Mouse (Mus musculus) lung, embryonic 14.5 days (tissue): ENCODE data around the gene Slc9b1. TPM values are rescaled to one million over a fixed set of nuclear protein-coding genes. Genes with fewer than 3 reads are reported as not detected.

ENCODE experiments used
- ATAC-seq: fragments of 200-750 bp; cut with Nextera tagmentation; 2 replicates; pipeline ENCODE4 v1.8.0; 2017; ENCODE audit warnings: mild to moderate bottlenecking, moderate TSS enrichment, moderate library complexity; ENCODE audit not compliant: insufficient read depth
- DNase-seq: peaks from one replicate; pipeline ENCODE4 v3.0.0-alpha.2; 2015
- H3K27ac ChIP-seq: fragments of 300-500 bp; sonication (generic); 2 replicates; pipeline ENCODE4 v1.5.1; 2014; ENCODE audit warnings: low read depth, mild to moderate bottlenecking, moderate library complexity
- H3K27me3 ChIP-seq: fragments of 300-500 bp; sonication (generic); 2 replicates; pipeline ENCODE4 v1.6.1; 2014; ENCODE audit warnings: low read length, control low read depth; ENCODE audit not compliant: insufficient read depth
- H3K36me3 ChIP-seq: fragments of 300-500 bp; sonication (generic); 2 replicates; pipeline ENCODE4 v1.6.1; 2014; ENCODE audit warnings: control low read depth; ENCODE audit not compliant: insufficient read depth
- H3K4me1 ChIP-seq: fragments of 300-500 bp; sonication (generic); 2 replicates; pipeline ENCODE4 v1.6.1; 2014; ENCODE audit warnings: antibody characterized with exemption, control low read depth; ENCODE audit not compliant: insufficient read depth
- H3K4me2 ChIP-seq: fragments of 300-500 bp; sonication (generic); 2 replicates; pipeline ENCODE4 v1.6.1; 2014; ENCODE audit warnings: mild to moderate bottlenecking
- H3K4me3 ChIP-seq: fragments of 300-500 bp; sonication (generic); 2 replicates; pipeline ENCODE4 v1.5.1; 2014; ENCODE audit warnings: low read depth, low read length
- H3K9ac ChIP-seq: fragments of 300-500 bp; sonication (generic); 2 replicates; pipeline ENCODE4 v1.6.1; 2014
- H3K9me3 ChIP-seq: fragments of 300-500 bp; sonication (generic); 2 replicates; pipeline ENCODE4 v1.6.1; 2016; ENCODE audit warnings: low read depth, low read length, control low read depth
- CTCF ChIP-seq: IDR thresholded peaks from 2 replicates; pipeline ENCODE4 v1.5.1; 2016; ENCODE audit warnings: antibody characterized with exemption, low read depth
- WGBS: fragments of 180-500 bp; shearing (Covaris S2); extraction: QIAGEN DNeasy Blood & Tissue Kit; methylation state at CpG from one replicate; pipeline ENCODE4 v1.1.7; 2014; 5-methylcytosine and 5-hydroxymethylcytosine counted together
- polyA plus RNA-seq: library from polyadenylated mRNA; unstranded; fragments of >200 nt; fragmentation: Nextera tagmentation; extraction: Ambion mirVana; gene quantifications from 2 replicates; pipeline ENCODE4 v1.2.1, GENCODE M21; 2014

The Slc9b1 gene
- polyA plus RNA-seq, 1 experiment from 2014 or later = 0.34 TPM

DNA sequence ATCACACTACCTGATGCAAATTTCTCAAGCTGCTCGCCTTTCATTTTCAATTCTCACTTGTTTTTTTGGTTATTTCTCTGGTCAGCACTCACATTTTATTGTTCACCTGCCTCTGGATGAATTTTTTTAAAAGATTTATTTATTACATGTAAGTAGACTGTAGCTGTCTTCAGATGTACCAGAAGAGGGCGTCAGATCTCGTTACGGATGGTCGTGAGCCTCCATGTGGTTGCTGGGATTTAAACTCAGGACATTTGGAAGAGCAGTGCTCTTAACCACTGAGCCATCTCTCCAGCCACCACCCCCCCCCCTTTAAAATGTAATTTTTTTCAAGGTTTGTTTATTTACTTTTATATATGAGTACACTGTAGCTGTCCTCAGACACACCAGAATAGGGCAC lies 56.0 kb downstream of the Slc9b1 start:
- Histone ChIP-seq H3K36me3 (peaks cover 15% of the 10 kb centered on the region), H3K4me2 (no peak overlapping the region), H3K4me3 (no peak overlapping the region), H3K27ac (no peak overlapping the region), H3K9ac (no peak overlapping the region), H3K9me3 (no peaks in the 10 kb centered on the region), H3K27me3 (no peaks in the 10 kb centered on the region), H3K4me1 (0 out of 2 replicates have a peak, but pooled peaks cover 3% of the 10 kb centered on the region)
- 0 out of 2 replicates have a peak, but pooled peaks have one; percentile 25 for TF ChIP-seq CTCF
- 72% methylated on average over 5 of the region's 5 CpGs for WGBS
- DNase-seq = no peak
- no peak for ATAC-seq

DNA sequence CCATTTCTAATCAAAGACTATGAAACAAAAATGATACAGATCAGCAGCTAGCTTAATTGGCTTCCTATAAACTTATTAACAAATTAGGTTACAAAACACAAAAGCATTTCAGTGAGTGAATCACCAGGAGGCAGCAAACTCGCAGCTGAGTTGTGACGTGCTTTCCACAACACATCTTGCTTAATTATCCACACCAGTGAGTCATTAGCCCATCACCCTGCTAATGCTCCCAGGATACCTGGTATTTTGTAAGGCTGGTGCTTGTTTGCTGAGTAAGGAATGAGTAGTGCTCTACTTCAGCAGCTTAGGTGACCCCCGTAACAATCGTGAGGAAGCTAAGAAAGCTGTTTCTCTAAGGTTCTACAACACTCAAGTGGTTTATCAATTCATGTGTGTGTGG lies 56.8 kb downstream of the Slc9b1 start:
- Histone ChIP-seq H3K27me3 (no peaks in the 10 kb centered on the region), H3K4me2 (no peak overlapping the region), H3K4me1 (0 out of 2 replicates have a peak, but pooled peaks cover 3% of the 10 kb centered on the region), H3K9me3 (no peaks in the 10 kb centered on the region), H3K4me3 (no peak overlapping the region), H3K9ac (no peak overlapping the region), H3K27ac (no peak overlapping the region), H3K36me3 (peaks cover 20% of the 10 kb centered on the region)
- DNase-seq (no peak), ATAC-seq (no peak)
- WGBS = 67% methylated on average over 4 of the region's 4 CpGs
- TF ChIP-seq CTCF = no peak

DNA sequence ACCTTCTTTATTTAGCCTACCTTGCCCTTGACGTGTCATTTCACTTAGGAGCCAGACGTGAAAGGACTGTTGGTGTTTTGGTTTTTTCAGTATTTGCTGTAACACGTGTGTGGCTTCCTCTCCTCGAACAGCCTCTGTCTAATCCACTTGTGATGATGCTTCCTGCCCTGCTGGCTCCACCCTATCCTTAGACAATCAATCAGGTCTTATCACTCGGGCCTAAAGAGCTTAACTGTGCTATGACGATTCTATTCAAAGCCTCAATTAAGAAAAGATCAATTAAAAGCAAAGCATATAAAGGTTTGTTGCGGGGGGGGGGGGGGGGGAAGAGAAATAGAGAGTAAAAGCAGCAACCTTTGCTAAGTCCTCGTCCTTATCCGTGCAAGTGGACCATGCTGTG lies 59.5 kb downstream of the Slc9b1 start:
- H3K36me3 ChIP-seq = peaks cover 25% of the 10 kb centered on the region
- no peaks in the 10 kb centered on the region for H3K27me3 ChIP-seq
- DNase-seq (no peak), ATAC-seq (no peak)
- no peak for TF ChIP-seq CTCF
- no peaks in the 10 kb centered on the region for H3K4me1 ChIP-seq
- H3K4me3 ChIP-seq = no peak overlapping the region
- H3K9ac ChIP-seq = no peak overlapping the region
- no peaks in the 10 kb centered on the region for H3K9me3 ChIP-seq
- 60% methylated on average over 9 of the region's 9 CpGs for WGBS
- H3K27ac ChIP-seq = no peak overlapping the region
- H3K4me2 ChIP-seq = no peak overlapping the region

DNA sequence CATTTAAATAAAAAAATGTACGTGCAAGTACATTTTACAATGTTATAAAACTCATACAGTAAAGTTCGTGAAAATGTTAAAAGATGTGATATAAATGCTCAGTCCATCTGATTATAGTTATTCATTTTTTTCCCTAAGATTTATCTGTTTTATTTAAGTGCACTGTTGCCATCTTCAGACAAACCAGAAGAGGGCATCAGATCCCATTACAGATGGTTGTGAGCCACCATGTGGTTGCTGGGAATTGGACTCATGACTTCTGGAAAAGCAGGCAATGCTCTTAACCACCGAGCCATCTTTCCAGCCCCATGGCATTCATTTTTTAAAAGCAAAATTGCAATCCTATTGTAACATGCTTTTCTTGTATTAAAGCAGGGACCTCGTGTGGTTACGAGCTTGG lies 61.4 kb downstream of the Slc9b1 start:
- H3K4me2 ChIP-seq = no peak overlapping the region
- H3K27ac ChIP-seq = no peak overlapping the region
- WGBS = 93% methylated on average over 5 of the region's 5 CpGs
- H3K36me3 ChIP-seq = peaks cover 25% of the 10 kb centered on the region
- TF ChIP-seq CTCF = no peak
- no peak for ATAC-seq
- H3K9me3 ChIP-seq = no peaks in the 10 kb centered on the region
- DNase-seq = no peak
- H3K27me3 ChIP-seq = no peaks in the 10 kb centered on the region
- H3K4me1 ChIP-seq = no peaks in the 10 kb centered on the region
- no peak overlapping the region for H3K4me3 ChIP-seq
- no peak overlapping the region for H3K9ac ChIP-seq

DNA sequence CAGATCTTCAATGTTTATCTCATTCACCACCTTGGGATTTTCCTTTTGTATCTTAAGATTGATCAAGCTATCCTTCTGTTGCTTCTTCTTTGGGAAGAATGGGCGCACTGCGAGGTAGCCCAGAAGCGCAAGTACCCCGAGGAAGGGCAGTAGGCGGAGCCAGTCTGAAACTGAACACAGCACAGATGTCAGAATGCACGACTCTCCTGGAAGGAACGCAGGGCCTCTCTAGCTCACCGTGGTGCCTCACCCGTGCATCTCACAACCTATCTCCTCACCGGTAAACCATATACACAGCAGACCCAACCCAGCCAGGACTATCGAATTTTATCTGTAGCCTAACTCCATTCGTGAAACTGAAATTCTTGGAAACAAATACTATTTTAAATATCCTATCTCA lies 63.2 kb downstream of the Slc9b1 start:
- Histone ChIP-seq H3K9ac (no peak overlapping the region), H3K27ac (no peak overlapping the region), H3K4me2 (no peak overlapping the region), H3K36me3 (peaks cover 25% of the 10 kb centered on the region), H3K27me3 (no peaks in the 10 kb centered on the region), H3K4me1 (no peaks in the 10 kb centered on the region), H3K4me3 (no peak overlapping the region), H3K9me3 (no peaks in the 10 kb centered on the region)
- ATAC-seq (no peak), DNase-seq (no peak)
- WGBS = 82% methylated on average over 12 of the region's 12 CpGs
- no peak for TF ChIP-seq CTCF

DNA sequence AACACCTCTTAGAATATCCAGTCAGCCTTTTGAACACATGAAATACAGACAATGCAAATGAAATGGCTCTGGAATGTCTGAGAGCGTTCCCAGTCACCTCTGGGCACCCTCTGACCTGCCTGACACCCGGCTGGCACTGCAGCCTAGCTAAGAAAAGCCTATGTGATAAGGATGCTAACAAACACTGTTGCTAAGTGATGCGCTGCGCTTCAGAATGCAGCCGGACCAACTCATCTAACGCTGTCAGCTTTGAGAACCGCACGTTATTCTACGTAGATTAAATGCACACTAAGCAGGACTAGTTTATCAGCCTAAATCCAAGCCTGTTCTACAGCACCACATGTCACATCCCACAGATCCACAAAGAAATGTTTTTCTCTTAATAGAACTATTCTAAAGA lies 64.0 kb downstream of the Slc9b1 start:
- no peaks in the 10 kb centered on the region for H3K27me3 ChIP-seq
- ATAC-seq (no peak; the same call in 1 of the 2 replicates), DNase-seq (peak; percentile 47)
- H3K4me2 ChIP-seq = no peak overlapping the region
- peaks cover 20% of the 10 kb centered on the region for H3K36me3 ChIP-seq
- no peaks in the 10 kb centered on the region for H3K9me3 ChIP-seq
- 29% methylated on average over 9 of the region's 9 CpGs for WGBS
- no peak overlapping the region for H3K27ac ChIP-seq
- H3K4me1 ChIP-seq = no peaks in the 10 kb centered on the region
- no peak overlapping the region for H3K9ac ChIP-seq
- H3K4me3 ChIP-seq = no peak overlapping the region
- no peak for TF ChIP-seq CTCF

DNA sequence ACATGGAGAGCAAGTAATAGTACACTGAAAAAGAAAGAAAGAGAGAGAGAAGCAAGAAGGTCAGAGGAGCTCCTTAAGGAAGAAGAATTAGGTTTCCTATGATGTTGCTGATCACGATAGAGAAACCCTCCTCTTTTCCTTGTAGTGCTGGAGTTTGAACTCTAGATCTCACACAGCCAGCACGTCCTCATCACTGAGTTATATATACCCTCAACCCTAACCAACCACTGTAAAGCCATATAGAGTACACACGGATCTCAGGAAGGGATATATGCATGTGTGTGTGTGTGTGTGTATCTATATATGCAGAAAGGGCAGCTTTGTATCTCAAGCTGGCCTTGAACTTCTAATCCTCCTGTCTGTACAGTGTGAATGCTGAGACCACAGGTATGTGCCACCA lies 69.4 kb downstream of the Slc9b1 start:
- ATAC-seq (no peak), DNase-seq (no peak)
- Histone ChIP-seq H3K4me1 (no peaks in the 10 kb centered on the region; the same call in 1 of the 2 replicates), H3K27me3 (no peaks in the 10 kb centered on the region), H3K9me3 (no peaks in the 10 kb centered on the region), H3K4me2 (no peak overlapping the region), H3K4me3 (no peak overlapping the region), H3K36me3 (no peaks in the 10 kb centered on the region), H3K9ac (no peak overlapping the region), H3K27ac (no peak overlapping the region)
- no peak for TF ChIP-seq CTCF
- 83% methylated on average over 3 of the region's 3 CpGs for WGBS

DNA sequence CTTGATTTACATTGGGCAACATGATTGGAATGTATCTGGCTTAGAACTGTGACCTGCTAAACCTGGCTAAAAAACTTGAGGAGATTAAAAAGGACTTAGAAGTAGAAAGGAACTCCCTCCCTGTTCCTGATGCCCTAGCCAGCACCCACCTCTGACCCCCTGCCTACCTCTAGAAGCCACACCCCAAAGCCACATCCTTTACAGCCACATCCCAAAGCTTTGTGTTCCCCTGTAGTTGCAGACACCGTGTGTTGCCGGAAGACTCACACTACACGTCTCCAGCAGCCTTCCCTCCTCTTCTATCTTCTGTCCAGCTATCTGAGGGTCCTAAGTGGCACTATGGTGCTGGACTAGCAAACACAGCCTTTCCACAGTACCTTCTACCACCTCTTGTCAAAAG lies 70.0 kb downstream of the Slc9b1 start:
- Histone ChIP-seq H3K9me3 (no peaks in the 10 kb centered on the region), H3K9ac (no peak overlapping the region), H3K27me3 (no peaks in the 10 kb centered on the region), H3K4me1 (no peaks in the 10 kb centered on the region; the same call in 1 of the 2 replicates), H3K27ac (no peak overlapping the region), H3K4me2 (no peak overlapping the region), H3K4me3 (no peak overlapping the region), H3K36me3 (no peaks in the 10 kb centered on the region)
- no peak for TF ChIP-seq CTCF
- WGBS = 79% methylated on average over 3 of the region's 3 CpGs
- ATAC-seq (no peak), DNase-seq (no peak)
